Mouse (Mus musculus) embryonic facial prominence, embryonic 12.5 days (tissue): Measurements from ENCODE around the gene Magoh. TPM values are rescaled to one million over a fixed set of nuclear protein-coding genes. Genes with fewer than 3 reads are reported as not detected.
A peak's percentile ranks its signal among the peaks of the same experiment; 100 is the strongest.

Experiments used
- ATAC-seq: fragments of 200-750 bp; cut with Nextera tagmentation; 2 replicates; pipeline ENCODE4 v1.8.0; 2017; ENCODE audit not compliant: insufficient number of reproducible peaks, insufficient read depth, low FRiP score, low TSS enrichment
- H3K27ac ChIP-seq: fragments of 300-500 bp; sonication (generic); 2 replicates; pipeline ENCODE4 v1.5.1; 2016; ENCODE audit warnings: mild to moderate bottlenecking
- H3K27me3 ChIP-seq: fragments of 300-500 bp; sonication (generic); 2 replicates; pipeline ENCODE4 v1.6.1; 2016; ENCODE audit warnings: mild to moderate bottlenecking, moderate library complexity
- H3K36me3 ChIP-seq: fragments of 300-500 bp; sonication (generic); 2 replicates; pipeline ENCODE4 v1.6.1; 2016; ENCODE audit warnings: mild to moderate bottlenecking
- H3K4me1 ChIP-seq: fragments of 300-500 bp; sonication (generic); 2 replicates; pipeline ENCODE4 v1.6.1; 2016
- H3K4me2 ChIP-seq: fragments of 300-500 bp; sonication (generic); replicated peaks from 2 replicates; pipeline ENCODE4 v1.6.1; 2016; ENCODE audit warnings: mild to moderate bottlenecking, moderate library complexity
- H3K4me3 ChIP-seq: fragments of 300-500 bp; sonication (generic); 2 replicates; pipeline ENCODE4 v1.5.1; 2016; ENCODE audit warnings: mild to moderate bottlenecking
- H3K9ac ChIP-seq: fragments of 300-500 bp; sonication (generic); 2 replicates; pipeline ENCODE4 v1.6.1; 2016; ENCODE audit warnings: mild to moderate bottlenecking, moderate library complexity
- H3K9me3 ChIP-seq: fragments of 300-500 bp; sonication (generic); 2 replicates; pipeline ENCODE4 v1.6.1; 2016; ENCODE audit warnings: mild to moderate bottlenecking, moderate library complexity
- WGBS: fragments of 180-500 bp; shearing (Covaris S2); methylation state at CpG from one replicate; pipeline ENCODE4 v1.1.7; 2016; 5-methylcytosine and 5-hydroxymethylcytosine counted together
- polyA plus RNA-seq: library from polyadenylated mRNA; unstranded; fragments of >200 nt; fragmentation: Nextera tagmentation; extraction: Ambion mirVana; gene quantifications from 2 replicates; pipeline ENCODE4 v1.2.1, GENCODE M21; 2016

Gene Magoh
- polyA plus RNA-seq, 1 experiment from 2014 or later = 223 TPM

GRCm38 (mm10) chr4:107892663-107893062 is 13.1 kb downstream of the Magoh start:
- WGBS = 83% methylated on average over 2 of the region's 2 CpGs
- no peak overlapping the region for H3K4me3 ChIP-seq
- no peak for ATAC-seq
- no peaks in the 10 kb centered on the region for H3K9me3 ChIP-seq
- H3K36me3 ChIP-seq = peaks cover 57% of the 10 kb centered on the region
- H3K4me2 ChIP-seq = no peak overlapping the region
- H3K27ac ChIP-seq = no peak overlapping the region
- H3K4me1 ChIP-seq = peaks cover 10% of the 10 kb centered on the region; the same call in 1 of the 2 replicates
- H3K9ac ChIP-seq = no peak overlapping the region
- no peaks in the 10 kb centered on the region for H3K27me3 ChIP-seq

- Histone ChIP-seq H3K4me2 (no peak overlapping the region), H3K27ac (no peak overlapping the region), H3K4me3 (no peak overlapping the region), H3K4me1 (no peaks in the 10 kb centered on the region), H3K36me3 (peaks cover 37% of the 10 kb centered on the region), H3K27me3 (no peaks in the 10 kb centered on the region), H3K9me3 (no peaks in the 10 kb centered on the region), H3K9ac (no peak overlapping the region)
- ATAC-seq = no peak
- WGBS = 89% methylated on average over 5 of the region's 5 CpGs
Observed at GRCm38 (mm10) chr4:107899211-107899927, 19.8 kb downstream of the Magoh start.

GRCm38 (mm10) chr4:107900206-107900605 is 20.7 kb downstream of the Magoh start:
- H3K4me3 ChIP-seq = no peak overlapping the region
- no peak overlapping the region for H3K4me2 ChIP-seq
- H3K27ac ChIP-seq = no peak overlapping the region
- H3K36me3 ChIP-seq = peaks cover 33% of the 10 kb centered on the region
- H3K9ac ChIP-seq = no peak overlapping the region
- H3K27me3 ChIP-seq = no peaks in the 10 kb centered on the region
- no peak for ATAC-seq
- 89% methylated on average over 3 of the region's 3 CpGs for WGBS
- H3K9me3 ChIP-seq = no peaks in the 10 kb centered on the region
- no peaks in the 10 kb centered on the region for H3K4me1 ChIP-seq

- Histone ChIP-seq H3K4me1 (no peaks in the 10 kb centered on the region), H3K4me2 (no peak overlapping the region), H3K4me3 (no peak overlapping the region), H3K27me3 (no peaks in the 10 kb centered on the region), H3K9ac (no peak overlapping the region), H3K27ac (no peak overlapping the region), H3K36me3 (peaks cover 28% of the 10 kb centered on the region), H3K9me3 (no peaks in the 10 kb centered on the region)
- no peak for ATAC-seq
- 91% methylated on average over 10 of the region's 10 CpGs for WGBS
Observed at GRCm38 (mm10) chr4:107904252-107904651, 24.7 kb downstream of the Magoh start.

GRCm38 (mm10) chr4:107906561-107906960 is 27.0 kb downstream of the Magoh start:
- Histone ChIP-seq H3K27ac (no peak overlapping the region), H3K9ac (no peak overlapping the region), H3K27me3 (no peaks in the 10 kb centered on the region), H3K4me2 (no peak overlapping the region), H3K9me3 (no peaks in the 10 kb centered on the region), H3K36me3 (peaks cover 36% of the 10 kb centered on the region), H3K4me1 (no peaks in the 10 kb centered on the region), H3K4me3 (no peak overlapping the region)
- WGBS = 89% methylated on average over 9 of the region's 9 CpGs
- no peak for ATAC-seq

- Histone ChIP-seq H3K9me3 (no peaks in the 10 kb centered on the region), H3K36me3 (peaks cover 45% of the 10 kb centered on the region)
- 89% methylated on average over 4 of the region's 4 CpGs for WGBS
Observed at GRCm38 (mm10) chr4:107910020-107910419, 30.5 kb downstream of the Magoh start.

GRCm38 (mm10) chr4:107920336-107920735 is 40.8 kb downstream of the Magoh start:
- H3K4me1 ChIP-seq = peaks cover 11% of the 10 kb centered on the region
- ATAC-seq = no peak
- no peak overlapping the region for H3K27ac ChIP-seq
- no peaks in the 10 kb centered on the region for H3K27me3 ChIP-seq
- H3K36me3 ChIP-seq = 0 out of 2 replicates have a peak, but pooled peaks cover 2% of the 10 kb centered on the region
- H3K4me2 ChIP-seq = no peak overlapping the region
- H3K9ac ChIP-seq = no peak overlapping the region
- no peak overlapping the region for H3K4me3 ChIP-seq
- H3K9me3 ChIP-seq = no peaks in the 10 kb centered on the region
- WGBS = 93% methylated on average over 2 of the region's 2 CpGs

More at GRCm38 (mm10) chr4:107910020-107910419, 30.5 kb downstream of the Magoh start:
- no peak for ATAC-seq
- Histone ChIP-seq H3K4me2 (no peak overlapping the region), H3K27ac (no peak overlapping the region), H3K4me1 (no peaks in the 10 kb centered on the region), H3K4me3 (no peak overlapping the region), H3K9ac (no peak overlapping the region), H3K27me3 (no peaks in the 10 kb centered on the region)

GRCm38 (mm10) chr4:107921152-107921695 is 41.7 kb downstream of the Magoh start:
- 82% methylated on average over 8 of the region's 8 CpGs for WGBS
- Histone ChIP-seq H3K9ac (no peak overlapping the region), H3K36me3 (0 out of 2 replicates have a peak, but pooled peaks cover 2% of the 10 kb centered on the region), H3K4me3 (no peak overlapping the region), H3K4me1 (peaks cover 11% of the 10 kb centered on the region), H3K27ac (no peak overlapping the region), H3K4me2 (no peak overlapping the region), H3K27me3 (no peaks in the 10 kb centered on the region), H3K9me3 (no peaks in the 10 kb centered on the region)
- ATAC-seq = no peak

- Histone ChIP-seq H3K4me3 (no peak overlapping the region), H3K4me1 (peaks cover 11% of the 10 kb centered on the region), H3K27ac (no peak overlapping the region), H3K27me3 (no peaks in the 10 kb centered on the region), H3K9ac (no peak overlapping the region), H3K4me2 (peak overlapping the region; percentile 72; the same call in 1 of the 2 replicates), H3K9me3 (no peaks in the 10 kb centered on the region), H3K36me3 (0 out of 2 replicates have a peak, but pooled peaks cover 2% of the 10 kb centered on the region)
- no peak for ATAC-seq
- 69% methylated on average over 4 of the region's 4 CpGs for WGBS
Observed at GRCm38 (mm10) chr4:107921952-107922351, 42.4 kb downstream of the Magoh start.

GRCm38 (mm10) chr4:107923145-107923802 is 43.7 kb downstream of the Magoh start, which contains the start of gene Cpt2:
Cpt2 (minus strand) TSS chr4:107923610.
- Histone ChIP-seq H3K9me3 (no peaks in the 10 kb centered on the region), H3K9ac (peak within 1 kb of the TSS; percentile 81), H3K4me2 (peak within 1 kb of the TSS; percentile 72), H3K36me3 (0 out of 2 replicates have a peak, but pooled peaks cover 2% of the 10 kb centered on the region), H3K27me3 (no peaks in the 10 kb centered on the region), H3K27ac (peak within 1 kb of the TSS; percentile 55), H3K4me3 (peak within 1 kb of the TSS; percentile 76), H3K4me1 (peaks cover 11% of the 10 kb centered on the region)
- 2% methylated on average over 38 of the region's 38 CpGs for WGBS
- peak; percentile 79 for ATAC-seq

GRCm38 (mm10) chr4:107923803-107924194 is 44.2 kb downstream of the Magoh start:
- H3K4me3 ChIP-seq = peak overlapping the region; percentile 76
- no peak for ATAC-seq
- H3K4me1 ChIP-seq = peaks cover 11% of the 10 kb centered on the region
- H3K27me3 ChIP-seq = no peaks in the 10 kb centered on the region
- 0 out of 2 replicates have a peak, but pooled peaks cover 2% of the 10 kb centered on the region for H3K36me3 ChIP-seq
- peak overlapping the region; percentile 72 for H3K4me2 ChIP-seq
- H3K9me3 ChIP-seq = no peaks in the 10 kb centered on the region
- H3K27ac ChIP-seq = 0 out of 2 replicates have a peak overlapping the region, but pooled peaks have one; percentile 55
- H3K9ac ChIP-seq = no peak overlapping the region
- WGBS = 47% methylated on average over 7 of the region's 7 CpGs
